Mouse (Mus musculus) cerebral cortex, adult 2 months (tissue): ENCODE data around the gene Cntnap1.

Experiments
- WGBS: fragments of 180-500 bp; shearing (Covaris S2); methylation state at CpG from one replicate; pipeline ENCODE4 v1.1.7; 2018; 5-methylcytosine and 5-hydroxymethylcytosine counted together

The Cntnap1 gene

GRCm38 (mm10) chr11:101170354-101170810, at the start of gene Cntnap1:
TSS of gene Cntnap1 (plus strand) at chr11:101170523.
- WGBS: under 1% methylated on average over 35 of the region's 35 CpGs

GRCm38 (mm10) chr11:101120545-101121188, 49.7 kb upstream of the Cntnap1 start:
- whole genome bisulfite sequencing: 18% methylated on average over 19 of the region's 19 CpGs

- WGBS: 93% methylated on average over 8 of the region's 8 CpGs
Observed at GRCm38 (mm10) chr11:101124494-101124893, 45.8 kb upstream of the Cntnap1 start.

GRCm38 (mm10) chr11:101125008-101125407, 45.3 kb upstream of the Cntnap1 start:
- 96% methylated on average over 7 of the region's 9 CpGs for WGBS

DNA sequence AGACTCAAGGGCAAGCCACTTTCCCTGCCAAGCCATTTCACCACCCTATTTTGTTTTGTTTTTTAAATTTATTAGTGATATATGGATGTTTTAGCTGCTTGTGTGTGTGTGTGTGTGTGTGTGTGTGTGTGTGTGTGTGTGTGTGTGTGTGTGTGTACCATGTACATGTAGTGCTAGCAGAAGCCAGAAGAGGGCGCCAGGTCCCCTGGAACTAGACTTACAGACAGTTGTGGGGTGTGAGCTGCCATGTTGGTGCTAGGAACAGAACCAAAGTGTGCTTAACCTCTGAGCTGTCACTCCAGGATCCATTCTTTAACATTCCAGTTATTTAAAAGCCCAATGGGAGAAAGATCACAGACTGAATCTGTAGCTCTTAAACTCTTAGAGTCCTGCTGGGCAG, 43.2 kb upstream of the Cntnap1 start:
- WGBS: 100% methylated on average over 1 of the region's 1 CpGs

DNA sequence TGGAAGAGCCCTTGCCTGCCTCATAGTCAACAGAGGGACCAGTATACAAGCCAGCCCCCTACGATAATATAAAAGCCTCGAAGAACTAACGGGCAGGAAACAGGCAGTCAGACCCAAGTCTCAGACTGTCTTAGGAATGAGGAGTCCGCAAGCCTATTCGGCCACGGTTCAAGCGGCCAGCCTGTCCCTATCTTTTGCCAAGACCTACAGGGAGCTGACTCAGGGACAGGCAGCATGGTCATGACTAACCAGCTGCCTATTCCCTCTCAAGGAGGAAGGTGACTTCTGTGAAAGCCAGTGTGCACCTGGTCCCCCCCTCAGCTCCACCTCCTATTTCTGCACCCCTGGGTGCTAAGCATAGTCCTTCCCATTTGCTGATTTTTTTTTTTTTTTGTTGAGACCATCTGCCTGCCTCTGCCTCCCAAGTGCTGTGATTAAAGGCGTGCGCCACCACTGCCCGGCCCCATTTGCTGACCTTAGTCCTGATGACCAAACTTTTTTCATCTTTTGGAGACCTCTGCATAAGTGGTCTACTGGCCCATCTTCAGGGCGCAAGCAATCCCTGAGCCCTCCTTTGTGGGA, 41.2 kb upstream of the Cntnap1 start:
- WGBS: 77% methylated on average over 11 of the region's 11 CpGs

DNA sequence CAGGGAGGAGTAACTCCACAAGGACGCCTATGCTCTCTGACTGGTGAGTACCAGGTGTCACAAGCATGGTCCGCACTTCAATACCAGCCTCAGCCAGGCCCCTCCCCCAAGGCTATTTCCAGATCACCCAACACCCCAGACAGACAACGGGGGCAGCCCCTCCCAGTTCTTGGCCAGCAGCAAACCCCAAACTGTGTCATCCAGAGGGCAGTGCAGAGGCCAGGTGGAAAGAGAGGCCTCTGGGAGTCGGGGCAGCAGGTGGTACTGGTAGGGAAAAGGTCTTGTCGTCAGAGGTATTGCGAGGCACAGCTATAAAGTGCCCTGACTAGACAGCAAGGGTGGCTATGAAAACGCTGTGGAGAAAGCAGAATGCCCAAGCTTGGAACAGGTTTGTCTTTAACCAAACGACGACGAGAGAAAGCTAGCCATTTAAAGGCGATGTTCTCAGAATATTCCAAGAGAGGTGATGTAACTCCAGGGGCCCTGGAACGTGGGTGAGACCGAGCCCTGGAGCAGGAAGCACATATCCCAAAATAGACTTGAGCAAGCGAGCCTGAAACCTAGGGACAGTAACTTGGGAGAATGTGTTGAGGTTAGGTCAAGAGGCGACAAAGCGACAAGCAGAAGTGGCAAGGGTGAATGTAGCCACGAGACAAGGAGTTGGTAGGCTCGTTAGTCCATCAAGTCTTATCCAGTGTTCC, 40.1 kb upstream of the Cntnap1 start:
- WGBS: 42% methylated on average over 18 of the region's 18 CpGs

- WGBS: 50% methylated on average over 2 of the region's 2 CpGs
Observed at GRCm38 (mm10) chr11:101131187-101131586, 39.1 kb upstream of the Cntnap1 start.

DNA sequence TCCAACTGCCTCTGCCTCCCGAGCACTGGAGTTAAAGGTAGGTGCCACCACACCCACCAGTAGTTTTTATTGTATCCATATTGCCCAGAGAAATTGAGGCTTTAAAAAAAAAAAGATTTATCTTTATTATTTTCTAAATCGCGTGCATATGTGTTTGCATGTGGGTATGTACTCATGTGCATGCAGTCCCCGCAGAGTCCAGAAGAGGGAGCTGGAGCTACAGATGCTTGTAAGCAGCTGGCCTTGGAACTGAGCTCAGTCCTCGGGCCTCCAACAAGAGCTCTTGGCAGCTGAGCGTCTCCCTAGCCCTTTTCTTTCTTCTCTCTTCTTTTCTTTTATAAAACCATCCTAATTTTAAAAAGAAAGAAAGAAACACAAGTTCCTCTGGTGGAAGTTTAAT, 38.6 kb upstream of the Cntnap1 start:
- 84% methylated on average over 6 of the region's 6 CpGs for WGBS

GRCm38 (mm10) chr11:101133037-101133436, 37.3 kb upstream of the Cntnap1 start:
- WGBS: 69% methylated on average over 12 of the region's 12 CpGs

GRCm38 (mm10) chr11:101134217-101134865, 36.0 kb upstream of the Cntnap1 start:
- WGBS: 68% methylated on average over 13 of the region's 13 CpGs

DNA sequence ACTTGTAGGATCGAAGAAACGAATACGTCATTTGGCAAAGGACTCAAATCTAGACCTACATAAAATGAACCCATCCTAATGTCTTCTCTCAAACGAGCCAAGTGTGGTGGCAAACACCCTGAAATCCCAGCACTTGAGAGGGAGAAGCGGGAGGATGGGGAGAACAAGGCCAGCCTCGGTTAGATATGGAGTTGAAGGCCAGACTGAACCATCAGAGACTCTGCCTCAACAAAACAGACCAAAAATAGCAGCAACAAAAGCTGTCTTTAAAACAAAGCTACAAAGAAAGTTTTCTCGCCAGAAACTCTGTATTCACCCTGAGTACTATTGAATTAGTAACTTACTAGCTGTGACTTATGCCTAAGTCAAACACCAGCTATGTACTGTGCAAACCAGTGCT, 33.3 kb upstream of the Cntnap1 start:
- 79% methylated on average over 7 of the region's 7 CpGs for WGBS

DNA sequence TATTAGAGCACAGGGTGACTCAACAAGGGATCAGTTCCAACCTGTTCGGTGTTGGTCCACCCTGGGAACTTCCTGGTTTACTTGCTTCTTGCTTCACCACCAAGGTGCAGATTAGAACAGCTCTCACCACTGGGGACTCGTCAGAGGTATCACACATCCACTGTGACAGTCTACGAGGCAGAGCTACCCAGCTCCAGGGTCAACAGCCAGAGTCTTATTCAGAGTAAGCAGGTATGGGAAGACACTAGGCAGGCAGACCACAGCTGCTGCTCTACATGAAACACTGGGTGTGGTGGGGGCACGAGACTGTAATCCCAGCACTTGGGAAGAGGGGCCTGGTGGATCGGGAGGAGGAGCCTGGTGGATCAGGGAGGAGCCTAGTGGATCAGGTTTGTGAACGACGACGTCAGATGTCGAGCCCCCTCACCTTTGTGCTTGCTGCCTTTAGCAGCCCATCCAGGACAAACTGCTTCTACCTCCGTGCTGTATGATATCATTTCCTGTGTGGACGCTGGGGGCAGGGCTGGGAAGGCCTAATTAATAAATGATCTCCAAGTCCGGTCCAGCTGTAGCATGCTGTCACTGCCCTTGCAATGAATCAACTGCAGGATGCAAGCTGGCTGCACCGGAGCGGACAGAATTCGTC, 31.7 kb upstream of the Cntnap1 start:
- WGBS: 34% methylated on average over 15 of the region's 15 CpGs

GRCm38 (mm10) chr11:101140164-101140819, 30.0 kb upstream of the Cntnap1 start:
- 17% methylated on average over 27 of the region's 27 CpGs for WGBS

GRCm38 (mm10) chr11:101141088-101141487, 29.2 kb upstream of the Cntnap1 start:
- WGBS: 89% methylated on average over 8 of the region's 8 CpGs

DNA sequence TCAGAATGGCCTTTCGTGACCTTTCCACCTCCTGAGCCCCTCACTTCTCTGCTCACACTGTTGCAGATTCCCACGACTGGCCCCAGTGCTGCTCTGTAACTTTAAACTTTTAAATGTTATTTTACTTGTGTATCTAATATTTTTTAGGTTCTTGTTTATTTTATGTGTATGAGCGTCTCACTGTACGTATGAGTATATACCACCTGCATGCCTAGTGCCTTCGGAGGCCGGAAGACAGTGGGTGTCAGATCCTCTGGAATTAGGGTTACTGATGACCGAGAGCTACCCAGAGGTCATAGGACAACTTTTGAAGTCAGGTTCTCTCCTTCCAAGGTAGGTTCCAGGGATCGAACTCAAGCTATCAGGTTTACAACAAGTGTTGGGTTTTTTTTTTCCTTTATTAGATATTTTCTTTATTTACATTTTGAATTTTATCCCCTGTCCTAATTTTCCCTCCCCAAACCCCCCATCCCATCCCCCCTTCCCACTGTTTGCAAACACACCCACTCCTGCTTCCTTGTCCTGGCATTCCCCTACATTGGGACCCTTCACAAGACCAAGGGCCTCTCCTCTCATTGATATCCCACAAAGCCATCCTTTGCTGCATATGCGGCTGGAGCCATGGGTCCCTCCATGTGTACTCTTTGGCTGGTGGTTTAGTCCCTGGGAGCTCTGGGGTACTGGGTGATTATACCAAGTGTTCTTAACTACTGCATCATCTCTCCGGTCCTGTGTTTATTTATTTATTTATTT, 27.9 kb upstream of the Cntnap1 start:
- WGBS: 96% methylated on average over 10 of the region's 10 CpGs

- WGBS: 24% methylated on average over 19 of the region's 19 CpGs
Observed at GRCm38 (mm10) chr11:101143338-101144225, 26.7 kb upstream of the Cntnap1 start.

DNA sequence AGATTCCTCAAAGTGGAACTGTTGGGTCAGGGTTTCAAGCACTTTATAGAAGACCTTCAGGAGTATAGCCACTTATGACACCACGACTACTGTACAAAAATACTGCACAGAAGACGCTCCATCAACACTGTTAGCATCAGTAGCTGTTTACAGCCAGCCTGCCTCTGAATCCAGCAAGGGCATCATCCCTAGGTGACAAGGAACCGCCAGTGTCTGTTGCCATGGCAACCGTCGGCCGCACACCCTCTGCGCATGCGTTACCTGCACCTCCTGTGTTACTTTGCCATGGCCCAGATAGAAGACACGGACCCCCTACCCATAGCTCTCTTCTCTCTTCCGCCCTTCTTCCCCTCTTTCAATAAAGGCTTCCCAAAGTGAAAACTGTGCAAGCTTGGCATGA, 23.9 kb upstream of the Cntnap1 start:
- 31% methylated on average over 10 of the region's 10 CpGs for WGBS

DNA sequence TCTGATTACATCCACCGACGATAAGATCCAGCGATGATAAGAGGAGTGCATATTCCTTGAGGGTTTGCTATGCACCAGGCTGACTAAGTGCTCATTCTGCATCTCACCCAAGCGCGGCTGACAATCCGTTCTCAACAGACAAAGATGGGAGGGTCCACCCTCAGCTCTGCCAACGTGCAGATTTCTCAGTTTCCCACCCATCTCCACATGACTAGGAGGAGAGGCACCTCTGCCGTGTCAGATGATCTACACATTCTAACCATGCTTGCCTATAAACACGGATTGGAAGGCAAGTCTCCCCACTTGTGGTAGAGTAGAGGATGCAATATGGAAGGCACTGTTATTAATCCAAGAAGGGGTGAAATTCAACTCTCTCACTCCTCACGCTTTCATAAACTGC, 21.6 kb upstream of the Cntnap1 start:
- 82% methylated on average over 10 of the region's 10 CpGs for WGBS
